8 mouse cellular contexts compared by ENCODE assay signal in genomic region chr2:168154090-168154881, GRCm38 (mm10). TPM values are rescaled to one million over a fixed set of nuclear protein-coding genes. Genes with fewer than 3 reads are reported as not detected.
A peak's percentile ranks its signal among the peaks of the same experiment; 100 is the strongest.
DNase-seq lines count a peak whose midpoint lies in the region; ATAC-seq and TF ChIP-seq lines count a peak whose summit lies in the region.

No protein-coding gene starts in this region.

- peaks cover 21% of the 10 kb centered on the region for H3K4me1 ChIP-seq in ES-Bruce4 (ENCODE audit: control insufficient read depth, insufficient read depth, low read length)
- H3K4me1 ChIP-seq in forebrain, embryonic 15.5 days, result peaks cover 15% of the 10 kb centered on the region
- no peaks in the 10 kb centered on the region; the same call in 1 of the 2 replicates for H3K4me1 ChIP-seq in lung, adult 2 months (ENCODE audit: control insufficient read depth, insufficient read depth, low read length)

- 21% methylated on average over 13 of the region's 14 CpGs for WGBS in forebrain, embryonic 15.5 days
- 22% methylated on average over 14 of the region's 14 CpGs for WGBS in lung, adult 2 months

- H3K27me3 ChIP-seq in ES-Bruce4 (ENCODE audit: control insufficient read depth, insufficient read depth, low read length, poor library complexity, severe bottlenecking), result no peaks in the 10 kb centered on the region
- H3K27me3 ChIP-seq in forebrain, embryonic 15.5 days, result no peaks in the 10 kb centered on the region

- H3K27ac ChIP-seq in ES-Bruce4 (ENCODE audit: insufficient read depth, low read length), result peak overlapping the region; percentile 78
- H3K27ac ChIP-seq in forebrain, embryonic 15.5 days (replicated peaks), result peak overlapping the region; percentile 51

- TF ChIP-seq EP300 in ES-Bruce4 (IDR thresholded peaks at IDR 0.05; ENCODE audit: insufficient read depth, low read depth, low read length), result peak; percentile 57; the same call in 1 of the 2 replicates

- DNase-seq in c-Kit-positive CD71-negative TER-119-negative erythroid progenitor cells, embryonic 14.5 days (ENCODE audit: low read depth), result peak; percentile 92
- peak; percentile 67 for DNase-seq in heart, postnatal 25 days (ENCODE audit: low spot score)
- DNase-seq in layer of hippocampus, adult 18-20 months (ENCODE audit: low spot score in 2 of 2), result peak; percentile 46 to 65
- DNase-seq in lung, adult 2 months, result peak; percentile 77
- DNase-seq in thymus, adult 18-20 months, result peak; percentile 65 to 74

- intact Hi-C loops in heart, postnatal 25 days (cut with DNase I), result no loop called here

- 0 out of 2 replicates have a peak overlapping the region, but pooled peaks have one; percentile 11 for H3K9ac ChIP-seq in ES-Bruce4 (ENCODE audit: low read depth, poor library complexity, severe bottlenecking)
- H3K9ac ChIP-seq in forebrain, embryonic 15.5 days (replicated peaks), result no peak overlapping the region; the same call in 1 of the 2 replicates

- ATAC-seq in forebrain, embryonic 15.5 days (replicated peaks), result peak; percentile 85
- ATAC-seq in neutrophil, adult 5-6 weeks (ENCODE audit: extremely low read depth, insufficient number of reproducible peaks, low FRiP score, poor library complexity, severe bottlenecking), result peak; percentile 31

- TF ChIP-seq CTCF in ES-Bruce4 (IDR thresholded peaks at IDR 0.05; ENCODE audit: low read depth, low read length), result peak; percentile 80
- TF ChIP-seq CTCF in lung, adult 2 months (IDR thresholded peaks at IDR 0.05; ENCODE audit: insufficient read depth, low read length), result peak; percentile 54

- H3K4me2 ChIP-seq in forebrain, embryonic 15.5 days (replicated peaks), result no peak overlapping the region; the same call in 1 of the 2 replicates

- H3K9me3 ChIP-seq in ES-Bruce4 (replicated peaks; ENCODE audit: control insufficient read depth, insufficient read depth, low read length, poor library complexity, severe bottlenecking), result no peaks in the 10 kb centered on the region
- H3K9me3 ChIP-seq in forebrain, embryonic 15.5 days, result no peaks in the 10 kb centered on the region

- peak overlapping the region; percentile 53 for H3K4me3 ChIP-seq in ES-Bruce4 (ENCODE audit: low read depth, low read length)
- no peak overlapping the region for H3K4me3 ChIP-seq in forebrain, embryonic 15.5 days
- peak overlapping the region; percentile 17 for H3K4me3 ChIP-seq in lung, adult 2 months (replicated peaks; ENCODE audit: extremely low read depth, low read depth, low read length)

- TF ChIP-seq POLR2A in ES-Bruce4 (IDR thresholded peaks at IDR 0.05; ENCODE audit: insufficient read depth, low read length), result no peak
- peak; percentile 22; the same call in 1 of the 2 replicates for TF ChIP-seq POLR2A in lung, adult 2 months (IDR thresholded peaks at IDR 0.05; ENCODE audit: borderline replicate concordance, extremely low read depth, low read depth, low read length)

- H3K36me3 ChIP-seq in ES-Bruce4 (ENCODE audit: control insufficient read depth, insufficient read depth, low read length, poor library complexity, severe bottlenecking), result no peaks in the 10 kb centered on the region
- no peaks in the 10 kb centered on the region for H3K36me3 ChIP-seq in forebrain, embryonic 15.5 days

RNA-seq across cellular contexts. Expression of gene Adnp, which starts 52.6 kb away (rescaled TPM):
- 72.7 and 87.5 TPM in 2 replicates for polyA plus RNA-seq in ES-Bruce4 (2011; ENCODE audit: insufficient read depth, insufficient read length, low read depth, missing spikeins)
- polyA plus RNA-seq in forebrain, embryonic 15.5 days (2015; fragmentation: Nextera tagmentation; extraction: Ambion mirVana), result 4.4 and 13.6 TPM in 2 replicates
- total RNA-seq in heart, postnatal 25 days (2021), result 10 to 100 TPM; 30.5 to 32.7 TPM
- 10 to 100 TPM; 82.7 to 90.3 TPM for total RNA-seq in layer of hippocampus, adult 18-20 months (2021)
- 16.2 and 18.3 TPM in 2 replicates for polyA plus RNA-seq in lung, adult 2 months (2012; rRNA removed)
- 8.1 and 13.3 TPM in 2 replicates for total RNA-seq in neutrophil, adult 5-6 weeks (2017)
